29 mouse cellular contexts compared by ENCODE assay signal in genomic region chr1:194396754-194397460, GRCm38 (mm10).
A peak's percentile ranks its signal among the peaks of the same experiment; 100 is the strongest.
DNase-seq lines count a peak whose midpoint lies in the region; ATAC-seq lines count a peak whose summit lies in the region.
"Had no signal": no experiment of that assay in that cellular context is flagged by ENCODE, and none has a peak within 500 bp of the region (broad histone marks: within the 10 kb centered on the region; RNA-seq: fewer than 3 reads in every experiment).

No protein-coding gene starts in this region.

- peak; percentile 86 for ATAC-seq in lung, embryonic 15.5 days (ENCODE audit: borderline replicate concordance, extremely low read depth, low FRiP score, low TSS enrichment)
- ATAC-seq in lung, embryonic 16.5 days (ENCODE audit: low read depth): peak; percentile 93
- ATAC-seq: forebrain, embryonic 13.5 days; forebrain, embryonic 16.5 days; hindbrain, embryonic 16.5 days had no signal

- peak overlapping the region; percentile 22; the same call in 1 of the 2 replicates for H3K27ac ChIP-seq in lung, embryonic 15.5 days
- H3K27ac ChIP-seq in lung, embryonic 16.5 days (ENCODE audit: low read length): peak overlapping the region; percentile 23; the same call in 1 of the 2 replicates
- H3K27ac ChIP-seq: embryonic facial prominence, embryonic 10.5 days; embryonic facial prominence, embryonic 13.5 days; forebrain, embryonic 10.5 days; forebrain, embryonic 13.5 days; hindbrain, embryonic 10.5 days; hindbrain, embryonic 13.5 days had no signal

- DNase-seq in lung, adult 18-20 months: no peak
- peak; percentile 40 for DNase-seq in lung, postnatal 14 days
- peak; percentile 45 to 78 for DNase-seq in lung, postnatal 4 days
- DNase-seq in heart, postnatal 36 days: no peak
- DNase-seq in gastrocnemius, postnatal 25 days: no peak
- DNase-seq: adrenal gland, adult 2 months; adrenal gland, postnatal 14 days; B cell, adult 2 months; cerebellum, adult 11-12 months; cerebellum, adult 8-10 months; cerebellum, postnatal 10 days; cerebellum, postnatal 36 days; embryo, embryonic 11 days; gastrocnemius, postnatal 10 days; heart, adult 11 months had no signal

- H3K4me3 ChIP-seq in lung, embryonic 15.5 days: no peak overlapping the region
- H3K4me3 ChIP-seq in lung, embryonic 16.5 days (ENCODE audit: low read length): no peak overlapping the region
- H3K4me3 ChIP-seq: embryonic facial prominence, embryonic 10.5 days; embryonic facial prominence, embryonic 13.5 days; erythroblast, embryonic 14.5 days; forebrain, embryonic 10.5 days; forebrain, embryonic 13.5 days; hindbrain, embryonic 10.5 days; hindbrain, embryonic 13.5 days had no signal

- no peaks in the 10 kb centered on the region for H3K36me3 ChIP-seq in lung, embryonic 15.5 days
- H3K36me3 ChIP-seq in lung, embryonic 16.5 days (ENCODE audit: control insufficient read depth, insufficient read depth, low read length): no peaks in the 10 kb centered on the region
- H3K36me3 ChIP-seq: embryonic facial prominence, embryonic 10.5 days; embryonic facial prominence, embryonic 13.5 days; forebrain, embryonic 10.5 days; G1E; hindbrain, embryonic 10.5 days; hindbrain, embryonic 13.5 days had no signal

- 39% methylated on average over 4 of the region's 4 CpGs for WGBS in lung, embryonic 15.5 days
- 33% methylated on average over 4 of the region's 4 CpGs for WGBS in lung, embryonic 16.5 days

- intact Hi-C loops in heart, postnatal 36 days (cut with DNase I): no loop called here

- no peaks in the 10 kb centered on the region for H3K9me3 ChIP-seq in lung, embryonic 15.5 days
- H3K9me3 ChIP-seq in lung, embryonic 16.5 days (ENCODE audit: control insufficient read depth, low read length): no peaks in the 10 kb centered on the region
- H3K9me3 ChIP-seq: embryonic facial prominence, embryonic 10.5 days; embryonic facial prominence, embryonic 13.5 days; forebrain, embryonic 10.5 days; forebrain, embryonic 13.5 days; G1E; hindbrain, embryonic 10.5 days; hindbrain, embryonic 13.5 days had no signal

- peaks cover 17% of the 10 kb centered on the region for H3K4me1 ChIP-seq in lung, embryonic 15.5 days
- H3K4me1 ChIP-seq in lung, embryonic 16.5 days (replicated peaks; ENCODE audit: control insufficient read depth, insufficient read depth, low read length): peaks cover 9% of the 10 kb centered on the region
- H3K4me1 ChIP-seq: embryonic facial prominence, embryonic 10.5 days; embryonic facial prominence, embryonic 13.5 days; forebrain, embryonic 13.5 days; hindbrain, embryonic 13.5 days had no signal

- H3K9ac ChIP-seq in lung, embryonic 15.5 days: no peak overlapping the region
- H3K9ac ChIP-seq in lung, embryonic 16.5 days (ENCODE audit: low read length): no peak overlapping the region
- H3K9ac ChIP-seq: embryonic facial prominence, embryonic 13.5 days; forebrain, embryonic 13.5 days; hindbrain, embryonic 13.5 days had no signal

- H3K4me2 ChIP-seq in lung, embryonic 15.5 days: no peak overlapping the region
- no peak overlapping the region; the same call in 1 of the 2 replicates for H3K4me2 ChIP-seq in lung, embryonic 16.5 days (ENCODE audit: low read depth, low read length)
- H3K4me2 ChIP-seq: embryonic facial prominence, embryonic 13.5 days; forebrain, embryonic 13.5 days; heart, embryonic 11.5 days; hindbrain, embryonic 13.5 days had no signal

- no peaks in the 10 kb centered on the region for H3K27me3 ChIP-seq in lung, embryonic 15.5 days
- no peaks in the 10 kb centered on the region for H3K27me3 ChIP-seq in lung, embryonic 16.5 days (ENCODE audit: control insufficient read depth, insufficient read depth, low read depth, low read length)
- H3K27me3 ChIP-seq: CH12.LX; embryonic facial prominence, embryonic 13.5 days; forebrain, embryonic 13.5 days; hindbrain, embryonic 13.5 days had no signal

Comparison
In these comparisons a context has a peak if more than half of its experiments do, and no peak if none do; other contexts are left out.
1. DNase-seq: peak in lung, postnatal 14 days (single experiment) and lung, postnatal 4 days (2 of 2); none in lung, adult 18-20 months (0 of 2), heart, postnatal 36 days (0 of 2) and gastrocnemius, postnatal 25 days (single experiment).